Mouse (Mus musculus) MEL (cell line): Measurements from ENCODE around the gene Dcbld1.

ENCODE experiments used
- BHLHE40 ChIP-seq: IDR thresholded peaks from 2 replicates; pipeline ENCODE4 v1.6.1; 2012; ENCODE audit warnings: low read depth, mild to moderate bottlenecking, inconsistent platforms, low read length, improper control_type of control experiment, borderline replicate concordance
- CTCF ChIP-seq, 3 experiments: IDR thresholded peaks in 2 of 3; conservative IDR thresholded peaks in 1 of 3; 2 replicates each; pipeline ENCODE4 v1.5.1; 2011 to 2012; ENCODE audit warnings: low read length in 3 of 3, low read depth in 2 of 3, mild to moderate bottlenecking in 2 of 3, improper control_type of control experiment in 1 of 3, inconsistent platforms in 1 of 3, mixed read lengths in 1 of 3, moderate library complexity in 1 of 3; ENCODE audit not compliant: control insufficient read depth in 1 of 3, insufficient read depth in 1 of 3, poor library complexity in 1 of 3, severe bottlenecking in 1 of 3
- E2F4 ChIP-seq: IDR thresholded peaks from 2 replicates; pipeline ENCODE4 v1.6.1; 2011; ENCODE audit warnings: low read depth, low read length, improper control_type of control experiment, borderline replicate concordance
- EP300 ChIP-seq, 2 experiments: IDR thresholded peaks; 2 replicates each; pipeline ENCODE4 v1.6.1; 2011; ENCODE audit warnings: improper control_type of control experiment in 2 of 2, low read length in 2 of 2, low read depth in 1 of 2, mild to moderate bottlenecking in 1 of 2
- MAX ChIP-seq: IDR thresholded peaks from 2 replicates; pipeline ENCODE4 v1.6.1; 2011; ENCODE audit warnings: low read length, improper control_type of control experiment
- MAZ ChIP-seq: IDR thresholded peaks from 2 replicates; pipeline ENCODE4 v1.6.1; 2012; ENCODE audit warnings: low read depth, mild to moderate bottlenecking, inconsistent platforms, low read length, improper control_type of control experiment
- NRF1 ChIP-seq: IDR thresholded peaks from 2 replicates; pipeline ENCODE4 v1.6.1; 2014; ENCODE audit warnings: low read depth, mild to moderate bottlenecking, inconsistent platforms, low read length, improper control_type of control experiment, moderate library complexity; ENCODE audit not compliant: poor library complexity, insufficient read depth, severe bottlenecking
- POLR2A ChIP-seq, 2 experiments: IDR thresholded peaks; 2 replicates each; pipeline ENCODE4 v1.6.1; 2011 to 2012; ENCODE audit warnings: low read length in 2 of 2, mild to moderate bottlenecking in 2 of 2, control low read depth in 1 of 2, improper control_type of control experiment in 1 of 2, low read depth in 1 of 2, moderate library complexity in 1 of 2; ENCODE audit not compliant: control insufficient read depth in 1 of 2, insufficient read depth in 1 of 2, poor library complexity in 1 of 2
- RCOR1 ChIP-seq: IDR thresholded peaks from 2 replicates; pipeline ENCODE4 v1.6.1; 2012; ENCODE audit warnings: low read depth, mild to moderate bottlenecking, inconsistent platforms, low read length, improper control_type of control experiment
- ZKSCAN1 ChIP-seq: IDR thresholded peaks from 2 replicates; pipeline ENCODE4 v1.6.1; 2012; ENCODE audit warnings: low read depth, mild to moderate bottlenecking, inconsistent platforms, low read length, improper control_type of control experiment, moderate library complexity

GRCm38 (mm10) chr10:52232196-52233176 lies 933 bp upstream of the Dcbld1 start:
- TF ChIP-seq POLR2A (IDR thresholded peaks at IDR 0.05; ENCODE audit: control insufficient read depth in 1 of 2, insufficient read depth in 1 of 2, low read depth in 1 of 2, low read length in 2 of 2, poor library complexity in 1 of 2) (no peak), EP300 (IDR thresholded peaks at IDR 0.05; ENCODE audit: low read depth in 1 of 2, low read length in 2 of 2) (no peak), CTCF (IDR thresholded peaks at IDR 0.05 in 2 of 3, conservative IDR thresholded peaks at IDR 0.05 in 1 of 3; ENCODE audit: control insufficient read depth in 1 of 3, insufficient read depth in 1 of 3, low read depth in 2 of 3, low read length in 3 of 3, poor library complexity in 1 of 3, severe bottlenecking in 1 of 3) (peak; percentile 38 to 59 (median 42)), RCOR1 (no peak), ZKSCAN1 (no peak), NRF1 (no peak), E2F4 (no peak), BHLHE40 (no peak), MAZ (no peak), MAX (no peak)
